Mouse (Mus musculus) lung, postnatal 10 days (tissue): Measurements from ENCODE around the gene Lrrc63.
"Not testable (repeated sequence)": the region's sequence is repeated elsewhere in the genome, so short reads cannot be mapped to it uniquely, and the experiment has no call there.

Experiments used
- DNase-seq: peaks from one replicate; pipeline ENCODE4 v3.0.0; 2021

The Lrrc63 gene

DNA sequence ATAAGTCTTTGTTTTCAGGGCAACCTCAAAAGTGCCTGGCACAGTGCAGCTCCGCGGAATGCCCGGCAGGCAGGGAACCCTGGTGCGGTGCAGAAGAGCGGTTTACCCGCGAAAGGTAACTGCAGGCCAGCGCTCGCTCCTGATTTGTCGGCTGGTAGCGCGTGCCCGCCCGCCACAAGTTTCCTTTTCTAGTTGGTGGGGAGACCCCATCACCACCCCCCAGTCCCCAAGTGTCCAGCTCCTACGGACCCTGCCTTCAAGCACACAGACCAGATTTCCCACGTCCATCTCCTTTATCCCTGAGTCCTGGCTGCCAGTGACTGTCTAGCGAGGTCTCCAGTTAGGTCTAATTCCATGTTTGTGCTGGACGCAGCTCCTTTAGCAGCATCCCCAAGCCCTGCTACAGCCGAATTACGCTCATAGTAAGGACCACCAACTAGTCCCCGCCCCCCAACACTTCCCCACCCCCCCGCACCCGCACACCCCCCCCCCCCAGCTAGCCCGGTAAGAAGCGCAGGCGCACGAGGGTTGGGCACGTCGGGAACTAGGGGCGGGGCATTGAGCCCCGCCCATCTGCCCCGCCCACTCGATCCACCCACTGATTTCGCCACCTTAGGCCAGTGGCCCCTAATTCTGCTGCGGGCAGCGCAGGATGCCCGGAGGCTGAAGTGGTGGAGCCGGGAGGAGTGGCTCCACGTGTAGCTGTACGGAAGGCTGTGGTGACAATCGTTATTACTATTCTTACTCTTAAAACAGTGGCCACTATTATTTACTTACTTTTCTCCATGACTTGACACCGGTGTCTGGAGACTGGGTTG, at the start of gene Lrrc63, which contains the start of gene Lcp1:
TSS of gene Lrrc63 (minus strand) at position 381 of the 818 bp plus-strand sequence.
TSS of gene Lcp1 (plus strand) at position 601 of the 818 bp plus-strand sequence.
- DNase-seq = peak; percentile 88

DNA sequence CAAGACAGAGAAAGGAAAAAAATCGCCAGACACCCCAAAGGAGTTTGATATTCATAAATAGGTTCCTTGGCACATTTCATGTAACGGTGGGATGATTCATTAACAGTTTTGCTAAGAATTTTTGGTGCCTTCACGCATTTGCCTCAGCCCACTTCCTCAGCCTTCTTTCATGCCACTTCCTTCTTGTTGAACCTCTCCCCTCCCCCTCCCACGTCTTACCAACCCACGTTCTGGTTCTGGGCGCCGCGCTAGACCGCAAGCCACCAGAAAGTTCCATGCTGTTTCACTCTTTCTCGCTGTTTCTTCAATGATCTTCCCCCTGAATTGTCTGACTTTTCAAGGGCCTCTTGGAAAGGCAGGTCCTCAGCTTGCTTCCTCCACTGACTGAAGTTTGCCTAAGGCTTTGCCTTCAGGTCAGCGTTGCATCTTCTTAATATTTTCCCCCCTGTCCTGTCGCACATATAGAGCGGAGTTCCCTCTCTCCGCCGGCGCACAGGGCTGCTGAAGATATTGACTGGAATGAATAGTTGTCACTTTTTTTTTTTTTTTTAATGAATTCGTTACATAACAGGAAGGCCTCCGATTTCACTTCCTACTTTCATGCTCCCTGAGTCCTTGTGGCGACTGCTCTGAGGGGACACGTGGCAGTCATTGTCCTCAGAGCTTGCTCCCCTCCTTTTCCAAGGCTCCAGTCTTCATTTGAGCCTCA, 48.7 kb upstream of the Lrrc63 start:
- peak; percentile 36 for DNase-seq

DNA sequence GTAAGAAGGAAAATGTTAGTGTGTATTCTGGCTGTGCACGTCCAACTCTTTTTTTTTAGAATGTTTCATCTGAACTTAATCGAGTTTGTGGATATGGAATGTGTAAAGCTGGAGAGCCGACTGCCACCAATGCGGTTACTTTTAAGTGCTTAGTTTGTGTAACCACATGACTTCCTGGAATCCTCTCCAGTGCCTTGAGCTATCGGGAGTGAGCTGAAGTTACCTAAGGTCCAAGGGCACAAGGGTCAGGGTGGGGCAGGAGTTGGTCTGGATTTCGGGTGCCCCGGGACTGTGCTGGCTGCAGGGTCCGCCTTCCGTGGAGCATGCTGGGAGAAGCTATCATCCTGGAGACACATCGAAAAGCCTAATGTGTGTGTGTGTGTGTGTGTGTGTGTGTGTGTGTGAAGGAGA, 48.1 kb upstream of the Lrrc63 start:
- peak; percentile 34 for DNase-seq

DNA sequence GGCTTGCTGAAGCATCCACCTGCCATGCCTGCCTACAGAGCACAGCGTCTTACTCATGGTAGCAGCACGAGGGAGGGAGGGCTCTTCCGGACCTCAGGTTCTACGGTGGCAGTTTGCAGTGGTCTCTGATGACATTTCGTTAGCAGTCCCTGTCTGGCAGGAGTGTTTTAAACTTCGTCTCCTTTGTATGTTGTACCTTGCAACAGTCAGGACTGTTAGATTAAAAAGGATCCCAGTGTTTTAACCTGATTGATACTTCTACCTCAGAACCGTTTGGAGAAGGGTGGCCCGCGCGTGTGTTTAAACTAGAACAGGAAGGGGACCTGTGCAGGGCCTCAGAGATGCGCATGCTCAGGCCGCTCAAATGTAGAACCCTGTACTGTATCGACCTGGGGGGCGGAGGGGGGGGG, 47.7 kb upstream of the Lrrc63 start:
- DNase-seq = no peak

DNA sequence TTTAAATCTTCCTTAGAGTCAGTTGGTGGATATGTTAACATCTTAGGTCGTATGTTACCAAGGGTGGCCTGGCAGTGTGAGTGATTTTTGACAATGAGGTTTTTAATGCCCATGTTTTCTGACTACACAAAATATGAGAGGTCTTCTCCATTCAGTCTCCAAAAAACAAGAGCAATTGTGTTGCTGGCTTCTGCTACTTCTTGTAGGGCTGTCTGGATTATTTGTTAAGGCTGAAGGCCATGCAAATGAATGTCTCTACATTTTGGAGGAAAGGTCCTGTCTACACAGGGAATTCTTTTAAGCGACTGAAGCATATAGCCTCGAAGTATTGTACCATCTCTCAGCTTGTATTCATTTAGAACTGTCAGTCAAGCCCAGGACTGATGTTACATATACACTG, 46.7 kb upstream of the Lrrc63 start:
- no peak for DNase-seq

DNA sequence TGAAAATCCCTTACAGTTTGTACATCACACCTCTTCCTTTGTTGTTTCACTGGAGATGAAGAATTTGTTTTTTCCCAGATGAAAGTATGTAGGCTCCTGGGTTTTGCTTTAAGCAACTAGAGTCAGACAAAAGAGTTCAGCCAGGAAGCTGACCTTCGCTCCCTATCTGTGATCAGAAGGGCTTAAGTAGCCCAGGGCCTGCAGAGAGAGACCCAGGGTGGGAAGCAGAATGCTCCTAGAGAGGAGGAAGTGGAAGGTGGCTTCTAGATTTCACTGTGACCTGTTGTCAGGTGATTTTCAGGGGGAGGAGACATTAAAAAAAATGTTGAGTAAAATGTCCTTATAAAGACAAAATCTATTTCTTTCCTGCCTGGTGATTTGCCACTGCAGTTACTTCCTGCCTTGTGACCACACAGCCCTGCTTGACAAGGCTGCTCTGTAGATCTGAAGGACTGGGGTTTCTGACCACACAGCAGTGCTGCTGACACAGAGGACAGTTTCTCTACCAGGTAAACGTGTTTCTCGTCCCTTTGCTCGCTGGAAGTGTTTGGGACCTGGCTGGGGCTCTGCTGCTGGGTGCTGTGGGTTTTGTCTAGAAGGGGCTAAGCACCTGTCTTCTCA, 45.9 kb upstream of the Lrrc63 start:
- no peak for DNase-seq

DNA sequence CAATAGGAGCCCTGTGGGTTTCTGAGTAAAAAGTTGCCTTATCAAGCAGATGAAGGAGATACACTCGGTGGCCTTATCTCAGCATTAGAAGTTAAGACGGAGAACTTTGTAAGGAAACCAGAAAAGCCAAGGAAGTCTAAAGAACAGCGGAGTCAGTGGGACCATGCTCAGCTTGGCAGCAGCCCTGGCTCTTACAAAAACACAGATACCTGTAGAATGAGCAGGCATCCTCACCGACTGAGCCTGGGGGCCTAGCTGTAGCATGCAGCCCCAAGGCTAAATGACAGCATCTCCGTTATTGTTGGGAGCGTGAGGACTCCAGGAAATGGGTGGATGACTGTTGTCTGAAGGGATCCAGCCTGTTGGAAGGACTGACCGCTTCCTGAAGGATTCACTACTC, 45.1 kb upstream of the Lrrc63 start:
- DNase-seq = no peak

DNA sequence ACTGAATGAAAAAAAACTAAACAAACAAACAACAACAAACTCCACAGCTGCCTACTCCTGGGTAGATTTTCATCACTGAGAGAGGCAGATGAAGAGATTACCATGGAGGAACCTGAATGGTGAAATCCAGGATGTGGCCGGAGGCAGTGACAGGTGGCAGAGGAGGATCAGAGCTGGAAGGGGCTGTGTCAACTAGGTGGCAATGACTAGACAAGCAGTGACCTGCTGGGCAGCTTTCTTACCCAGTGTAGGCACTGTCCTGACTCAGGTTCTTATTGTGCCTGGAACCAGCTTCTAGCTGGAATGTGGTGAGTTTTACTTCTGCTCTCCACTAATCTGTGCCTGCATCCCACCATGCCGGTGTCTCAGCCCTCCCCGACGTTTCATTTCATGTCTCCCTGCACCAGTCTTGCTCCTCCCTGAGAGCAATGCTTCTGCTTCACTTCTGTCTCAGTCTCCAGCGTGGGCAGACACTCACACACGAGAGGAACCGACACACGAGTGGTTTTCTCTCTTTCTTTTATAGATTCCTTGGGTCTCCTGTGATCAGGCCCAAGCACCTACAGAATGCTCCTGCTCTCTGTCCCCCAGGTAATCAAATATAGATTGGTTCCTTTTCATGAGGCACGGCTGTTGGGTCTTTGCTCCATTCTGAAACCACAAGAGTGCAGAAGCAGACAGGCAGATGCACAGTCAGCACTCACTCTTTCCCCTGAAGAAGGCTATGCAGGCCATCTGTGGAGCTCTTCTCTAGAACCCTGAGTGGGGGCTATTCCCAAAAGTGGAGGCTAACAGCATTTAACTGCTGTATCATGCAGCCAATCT, 44.3 kb upstream of the Lrrc63 start:
- DNase-seq = no peak

DNA sequence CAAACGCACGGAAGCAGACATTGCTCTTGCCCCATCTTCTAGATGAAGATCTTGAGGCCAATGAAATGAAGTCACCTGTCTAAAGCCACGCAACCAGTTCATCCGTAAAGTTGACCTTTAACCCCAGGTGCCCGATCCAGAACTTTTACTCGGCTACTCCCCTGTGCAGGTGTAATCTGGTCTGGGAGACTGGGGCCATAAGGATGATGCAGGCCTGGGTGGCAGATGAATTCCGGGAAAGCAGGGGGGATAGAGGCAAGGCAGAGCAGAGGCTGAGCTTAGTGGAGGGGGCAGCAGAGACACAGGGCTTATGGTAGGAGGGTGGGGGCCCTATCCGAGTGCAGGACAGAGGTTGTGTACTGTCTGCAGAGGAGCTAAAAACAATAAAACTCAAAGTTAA, 43.6 kb upstream of the Lrrc63 start:
- DNase-seq = no peak

DNA sequence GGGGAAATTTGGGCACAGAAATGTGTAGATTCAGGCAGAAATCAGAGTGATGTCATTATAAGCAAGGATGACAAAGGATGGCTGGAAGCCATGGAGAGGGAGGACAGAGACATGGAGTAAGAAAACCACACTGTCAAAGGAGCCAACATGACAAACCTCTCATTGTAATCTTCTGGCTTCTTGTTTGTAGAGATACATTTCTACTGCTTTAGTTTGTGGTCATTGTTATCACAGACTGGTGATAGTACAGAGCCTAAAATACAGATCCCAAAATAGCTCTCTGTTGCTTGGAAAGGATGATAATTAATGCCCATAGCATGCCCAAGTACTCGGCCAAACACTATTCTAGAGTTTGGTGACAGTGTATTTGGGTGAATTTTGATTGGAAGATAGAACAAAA, 39.9 kb upstream of the Lrrc63 start:
- no peak for DNase-seq

DNA sequence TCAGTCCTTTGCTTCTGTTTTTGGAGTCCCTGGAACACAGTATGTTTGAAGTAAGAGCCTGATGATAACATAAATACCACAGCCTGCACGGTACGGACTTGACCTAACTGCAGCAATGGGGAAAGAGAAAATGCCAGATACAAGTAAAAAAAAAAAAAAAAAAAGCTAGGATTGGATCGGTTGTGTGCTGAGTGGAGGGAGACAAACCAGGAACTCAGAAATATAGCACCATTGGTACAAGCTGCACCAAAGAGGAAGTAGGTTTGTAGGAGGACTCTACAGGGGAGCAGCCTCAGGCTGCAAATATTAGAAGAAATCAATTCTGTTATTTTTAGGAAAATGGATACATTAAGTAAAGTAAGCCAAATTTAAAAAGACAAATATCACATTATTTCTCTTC, 37.8 kb upstream of the Lrrc63 start:
- DNase-seq = no peak

DNA sequence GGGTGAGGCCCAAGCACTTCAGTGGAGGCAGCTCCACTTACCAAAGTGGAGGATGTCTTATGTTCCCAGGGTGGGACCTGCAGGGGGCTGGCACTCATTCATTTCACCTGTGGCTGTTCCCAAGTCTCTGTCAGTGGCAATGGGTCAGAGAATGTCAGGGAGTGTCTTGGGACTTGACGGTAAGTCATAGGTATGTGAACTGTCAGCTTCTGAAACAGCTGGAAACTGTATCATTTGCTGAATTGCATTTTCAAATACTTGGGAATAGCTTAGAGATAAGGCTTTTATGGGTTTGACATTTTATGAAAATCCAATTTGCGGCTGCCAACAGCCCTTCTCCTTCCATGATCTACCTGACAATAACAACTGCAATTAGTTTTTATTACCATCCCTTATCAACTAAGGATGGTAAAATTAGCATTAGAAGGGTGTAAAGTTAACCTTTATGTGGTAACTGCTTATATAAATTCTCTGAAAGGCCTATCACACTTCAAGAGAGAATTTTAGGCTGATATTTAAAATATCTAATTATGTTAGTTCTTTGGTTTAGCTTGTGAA, 35.0 kb upstream of the Lrrc63 start:
- no peak for DNase-seq

DNA sequence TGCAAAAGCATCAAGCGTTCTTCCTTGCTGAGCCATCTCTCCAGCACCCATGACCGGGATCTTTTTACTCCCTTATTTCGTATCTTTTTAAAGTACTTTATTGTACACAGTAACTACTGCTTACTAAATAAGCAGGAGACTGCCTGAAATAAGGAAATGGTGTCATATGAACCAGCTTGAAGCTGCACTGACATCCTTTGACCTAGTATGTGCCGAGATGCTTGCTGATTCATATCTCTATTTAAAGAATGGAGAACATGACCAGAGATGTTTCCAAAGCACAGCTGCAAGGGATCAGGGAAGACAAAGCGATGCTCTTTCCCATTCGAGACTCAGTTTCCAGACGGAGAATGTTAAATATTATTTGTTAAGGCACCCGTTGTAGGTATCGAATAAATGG, 33.7 kb upstream of the Lrrc63 start:
- no peak for DNase-seq

DNA sequence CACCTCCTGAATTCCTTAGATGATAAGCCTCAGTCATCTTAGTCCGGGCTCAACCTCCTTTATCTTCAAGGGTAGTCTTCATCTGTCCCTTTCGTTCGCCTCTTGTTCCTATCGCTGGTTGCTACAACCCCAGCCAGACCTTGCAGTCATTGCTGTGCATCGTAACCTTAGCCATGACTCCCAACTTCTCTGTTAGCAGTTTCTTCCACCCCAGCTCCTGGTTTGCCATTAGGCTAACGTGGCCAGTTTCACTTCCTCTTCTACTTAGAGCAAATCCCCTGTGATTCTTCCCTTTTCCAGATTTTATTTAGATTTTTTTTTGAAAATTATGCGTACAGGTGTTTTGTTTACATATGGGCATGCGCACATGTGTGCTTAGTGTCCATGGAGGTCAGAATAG, 33.2 kb upstream of the Lrrc63 start:
- DNase-seq = no peak

DNA sequence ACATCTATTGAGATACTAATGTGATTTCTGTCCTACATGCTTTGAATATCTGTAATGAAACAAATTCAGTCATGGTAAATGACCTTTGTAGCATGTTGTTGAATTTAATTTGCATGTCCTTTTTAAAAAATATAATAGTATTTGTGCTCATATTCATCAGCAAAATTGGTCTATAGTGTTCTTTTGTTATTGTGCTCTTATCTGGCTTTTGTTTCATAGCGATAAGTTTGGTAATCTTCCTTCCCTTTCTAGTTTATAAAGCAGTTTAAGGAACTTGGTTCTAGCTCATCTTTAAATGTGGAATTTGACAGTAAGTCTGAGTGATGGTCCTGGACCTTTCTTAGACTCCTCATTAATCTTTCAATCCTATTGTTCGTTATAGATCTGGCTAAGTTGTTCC, 28.7 kb upstream of the Lrrc63 start:
- no peak for DNase-seq

DNA sequence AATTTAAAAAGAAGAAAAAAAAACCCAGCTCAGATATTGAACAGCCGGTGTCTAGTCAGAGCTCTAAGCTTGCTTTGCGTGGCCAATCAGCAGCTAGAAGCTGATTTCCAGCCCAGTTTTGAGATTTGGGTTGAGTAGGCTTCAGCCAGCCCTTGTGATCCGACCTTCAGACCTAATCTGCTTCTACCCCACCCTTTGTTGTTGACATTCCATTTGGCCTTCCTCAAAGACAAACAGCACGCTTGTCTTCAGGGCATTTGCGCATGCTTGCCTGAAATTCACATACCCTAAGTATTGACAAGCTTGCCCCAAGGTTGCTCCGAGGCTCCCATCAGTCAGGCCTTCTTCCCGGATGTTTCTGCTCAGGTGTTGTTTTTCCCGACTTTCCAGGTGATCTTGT, 23.8 kb upstream of the Lrrc63 start:
- DNase-seq = no peak

DNA sequence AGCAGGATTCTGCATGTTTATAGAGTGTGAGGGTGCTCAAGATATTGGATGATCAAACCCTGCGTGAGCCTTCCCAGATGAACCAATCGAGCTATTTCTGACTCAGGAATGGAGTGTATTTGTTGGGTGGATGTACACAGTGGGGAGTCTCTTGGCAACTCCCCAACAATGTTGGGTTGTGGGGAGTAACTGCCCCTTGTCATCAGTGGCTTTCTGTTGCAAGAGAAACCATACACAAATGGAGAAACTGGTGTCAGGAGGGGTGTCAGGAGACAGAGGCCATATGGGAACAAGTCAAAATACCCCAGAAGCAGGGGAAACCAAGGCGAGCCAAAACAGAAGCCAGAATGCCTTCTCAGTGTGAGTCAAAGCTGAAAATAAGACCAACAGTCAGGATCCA, 20.5 kb upstream of the Lrrc63 start:
- peak; percentile 29 for DNase-seq

DNA sequence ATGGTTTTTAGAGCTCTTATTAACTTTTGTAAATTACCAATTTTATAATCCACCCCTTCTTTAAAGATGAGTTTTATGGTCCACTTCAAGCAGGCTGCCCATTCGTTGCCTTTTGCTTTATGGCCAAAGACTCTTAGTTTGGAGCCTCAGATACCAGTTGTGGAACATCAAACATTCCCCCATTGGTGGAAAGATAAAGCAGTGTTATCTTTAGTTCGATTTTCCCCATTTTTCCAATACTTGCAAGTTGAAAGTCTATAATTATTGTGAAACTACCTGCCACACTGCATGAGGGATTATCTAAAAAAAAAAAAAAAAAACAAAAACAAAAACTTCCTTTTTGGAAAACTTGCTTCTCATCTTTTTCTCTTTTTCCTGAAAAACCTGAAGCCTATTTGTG, 20.0 kb upstream of the Lrrc63 start:
- DNase-seq = no peak

DNA sequence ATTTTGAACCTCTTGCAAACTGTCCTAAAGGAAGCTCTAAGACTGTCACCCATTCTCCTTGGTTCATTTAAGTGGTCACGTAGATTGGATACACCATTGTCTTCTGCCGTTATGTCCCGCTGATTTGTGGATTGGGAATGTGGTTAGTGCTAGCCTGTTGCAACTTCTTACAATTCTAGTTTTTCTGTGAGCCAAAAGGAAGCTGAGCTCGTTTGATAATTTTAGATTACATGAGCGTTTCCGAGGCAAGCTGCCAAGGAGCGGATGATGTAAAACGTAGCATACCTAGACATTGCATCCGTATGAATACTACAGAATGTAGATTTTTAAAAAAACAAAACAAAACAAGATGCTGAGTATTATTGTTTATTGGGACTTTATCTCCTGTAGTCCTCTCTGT, 17.5 kb upstream of the Lrrc63 start:
- peak; percentile 46 for DNase-seq

DNA sequence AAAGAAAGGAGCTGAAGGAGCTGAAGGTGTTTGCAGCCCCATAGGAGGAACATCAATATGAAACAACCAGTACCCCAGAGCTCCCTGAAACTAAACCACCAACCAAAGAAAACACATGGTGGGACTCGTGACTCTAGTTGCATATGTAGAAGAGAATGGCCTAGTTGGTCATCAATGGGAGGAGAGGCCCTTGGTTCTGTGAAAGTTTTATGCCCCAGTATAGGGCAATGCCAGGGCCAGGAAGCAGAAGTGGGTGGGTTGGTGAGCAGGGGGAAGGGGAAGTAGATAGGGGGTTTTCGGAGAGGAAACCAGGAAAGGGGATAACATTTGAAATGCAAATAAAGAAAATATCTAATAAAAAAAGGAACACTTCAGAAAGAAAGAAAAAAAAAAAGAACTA, 17.0 kb upstream of the Lrrc63 start:
- DNase-seq = not testable (repeated sequence)

DNA sequence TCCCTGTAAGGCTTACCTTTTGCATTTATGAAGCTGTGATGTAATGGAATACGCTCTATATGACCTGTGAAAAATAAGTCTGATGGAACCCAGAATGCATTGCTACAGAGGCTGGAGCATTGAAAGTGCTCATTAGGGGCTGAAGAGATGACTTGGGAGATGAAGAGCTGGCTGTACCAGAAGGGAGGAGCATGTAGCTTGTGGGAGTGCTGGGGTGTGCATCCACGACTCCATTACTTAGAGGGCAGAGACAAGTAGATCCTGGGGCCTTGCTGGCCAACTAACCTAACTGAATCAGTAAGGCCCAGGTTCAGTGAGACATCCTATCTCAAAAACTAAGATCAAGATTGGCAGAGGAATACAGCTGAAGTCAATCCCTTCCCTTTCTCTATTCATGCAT, 8.5 kb upstream of the Lrrc63 start:
- no peak for DNase-seq

DNA sequence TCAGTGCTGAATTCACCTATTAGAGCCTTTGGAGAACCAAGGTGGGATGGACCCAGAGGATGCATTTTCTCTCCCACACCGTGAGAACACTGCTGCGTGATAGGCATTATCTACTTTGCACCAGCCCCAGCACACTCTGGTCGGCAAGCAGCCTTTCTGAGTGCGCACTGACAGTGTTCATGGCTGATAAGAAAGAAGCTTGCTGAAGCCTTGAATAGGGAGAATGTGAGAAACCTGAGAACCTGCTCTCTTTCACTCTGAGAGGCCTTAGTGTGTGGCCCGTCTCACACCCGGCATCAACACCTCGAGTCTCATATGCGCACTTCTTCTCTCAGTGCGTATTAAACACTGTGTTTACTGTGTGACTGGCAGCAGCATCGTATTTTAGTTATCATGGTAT, 7.8 kb upstream of the Lrrc63 start:
- DNase-seq = no peak
